Mouse (Mus musculus): ENCODE data around the gene Inhbe.
A peak's percentile ranks its signal among the peaks of the same experiment; 100 is the strongest.

DNA sequence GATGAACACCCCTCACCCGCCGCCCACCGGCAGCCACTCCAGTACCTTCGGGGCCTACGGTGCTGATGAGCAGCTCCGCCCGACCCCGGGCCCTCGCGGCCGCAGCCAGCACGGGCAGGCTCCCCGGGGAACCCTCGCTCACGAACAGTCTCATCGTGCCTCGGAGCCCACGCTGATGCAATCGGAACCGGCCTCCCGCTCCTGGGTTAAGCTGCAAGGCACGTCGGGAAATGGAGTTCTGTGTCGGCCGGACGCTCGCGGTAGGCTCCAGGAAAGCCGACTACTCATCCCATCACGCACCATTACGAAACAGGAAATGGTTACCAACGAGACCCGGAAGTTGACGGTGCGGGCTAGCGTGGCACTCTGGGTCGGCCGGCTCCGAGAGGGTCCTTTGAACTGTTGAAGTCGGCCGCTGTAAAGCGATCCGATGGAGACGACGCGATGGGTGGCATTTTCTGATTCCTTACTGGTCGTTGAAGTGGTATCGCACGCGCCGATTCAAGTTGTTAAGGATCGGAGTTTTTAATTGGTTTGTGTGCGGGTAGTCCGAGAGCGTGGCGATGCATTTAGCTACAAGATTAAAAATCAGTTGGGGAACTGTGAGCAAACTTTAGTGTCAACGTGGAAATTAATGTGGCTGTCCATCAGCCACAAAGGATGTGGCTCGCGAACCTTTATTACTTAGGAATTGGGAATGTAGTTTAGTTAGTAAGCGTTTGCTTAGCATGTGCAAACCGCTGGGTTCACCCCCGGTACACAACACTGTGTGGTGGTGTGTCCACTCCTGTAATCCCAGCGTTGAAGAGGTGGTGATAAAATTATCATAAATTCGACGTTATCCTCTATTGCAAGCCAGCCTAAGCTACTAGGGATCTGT is 42.5 kb downstream of the Inhbe start, which contains the start of gene Mars:
- TF ChIP-seq CHD2 (IDR thresholded peaks at IDR 0.05; ENCODE audit: low read depth, low read length): no peak
- no peak for TF ChIP-seq ZC3H11A (IDR thresholded peaks at IDR 0.05; ENCODE audit: borderline replicate concordance, low read depth, low read length)
- peak; percentile 94 for TF ChIP-seq HCFC1 (IDR thresholded peaks at IDR 0.05; ENCODE audit: borderline replicate concordance, insufficient read depth, low read length)
- no peak for TF ChIP-seq MAFK (IDR thresholded peaks at IDR 0.05; ENCODE audit: insufficient read depth, low read depth, low read length)
- TF ChIP-seq ZNF384 (IDR thresholded peaks at IDR 0.05; ENCODE audit: low read depth, low read length): no peak
